Mouse (Mus musculus) C2C12 (cell line): ENCODE measurements at regions not wholly inside any gene's neighbourhood (a gene's known extent, or its start where the extent isn't known, plus 50 kb on each side); places are given as distances from the start of the nearest gene placed in this dataset.

Source experiments
- CEBPB ChIP-seq: IDR thresholded peaks from one replicate; pipeline ENCODE4 v1.6.1; 2011; ENCODE audit warnings: low read depth, mild to moderate bottlenecking, control low read depth, moderate library complexity
- CTCF ChIP-seq: IDR thresholded peaks from one replicate; pipeline ENCODE4 v1.5.1; 2011; ENCODE audit not compliant: control insufficient read depth, insufficient read depth, insufficient read length
- FOSL1 ChIP-seq: IDR thresholded peaks from one replicate; pipeline ENCODE4 v1.8.0; 2011; ENCODE audit warnings: mild to moderate bottlenecking, low read length; ENCODE audit not compliant: poor library complexity, insufficient read depth, severe bottlenecking
- MAX ChIP-seq: IDR thresholded peaks from one replicate; pipeline ENCODE4 v1.6.1; 2011; ENCODE audit warnings: mild to moderate bottlenecking, control low read depth
- MYOD1 ChIP-seq: IDR thresholded peaks from one replicate; pipeline ENCODE4 v1.6.1; 2011; ENCODE audit warnings: low read depth; ENCODE audit not compliant: control insufficient read depth, insufficient read length
- USF1 ChIP-seq: IDR thresholded peaks from one replicate; pipeline ENCODE4 v1.6.1; 2011; ENCODE audit warnings: low read depth, mild to moderate bottlenecking, control low read depth, moderate library complexity

GRCm38 (mm10) chr2:173408681-173409081, 113.7 kb upstream of the 1700021F07Rik start:
- no peak for TF ChIP-seq CTCF
- TF ChIP-seq USF1: no peak
- no peak for TF ChIP-seq FOSL1
- TF ChIP-seq MAX: no peak
- no peak for TF ChIP-seq CEBPB
- TF ChIP-seq MYOD1: no peak
